Mouse (Mus musculus) heart, embryonic 12.5 days (tissue): ENCODE results near the gene Vopp1. TPM values are rescaled to one million over a fixed set of nuclear protein-coding genes. Genes with fewer than 3 reads are reported as not detected.
"Not testable (repeated sequence)": the region's sequence is repeated elsewhere in the genome, so short reads cannot be mapped to it uniquely, and the experiment has no call there.

Experiments
- ATAC-seq: fragments of 200-750 bp; cut with Nextera tagmentation; 2 replicates; pipeline ENCODE4 v1.8.0; 2017; ENCODE audit warnings: moderate TSS enrichment, moderate library complexity; ENCODE audit not compliant: insufficient number of reproducible peaks, low FRiP score
- H3K27ac ChIP-seq: fragments of 300-500 bp; sonication (generic); 2 replicates; pipeline ENCODE4 v1.5.1; 2016; ENCODE audit warnings: mild to moderate bottlenecking, moderate library complexity; ENCODE audit not compliant: poor library complexity, severe bottlenecking
- H3K27me3 ChIP-seq: fragments of 300-500 bp; sonication (generic); replicated peaks from 2 replicates; pipeline ENCODE4 v1.6.1; 2016; ENCODE audit warnings: mild to moderate bottlenecking, moderate library complexity
- H3K36me3 ChIP-seq: fragments of 300-500 bp; sonication (generic); 2 replicates; pipeline ENCODE4 v1.6.1; 2016; ENCODE audit warnings: mild to moderate bottlenecking, moderate library complexity
- H3K4me1 ChIP-seq: fragments of 300-500 bp; sonication (generic); replicated peaks from 2 replicates; pipeline ENCODE4 v1.6.1; 2016; ENCODE audit warnings: mild to moderate bottlenecking
- H3K4me2 ChIP-seq: fragments of 300-500 bp; sonication (generic); 2 replicates; pipeline ENCODE4 v1.6.1; 2016; ENCODE audit warnings: mild to moderate bottlenecking, moderate library complexity
- H3K4me3 ChIP-seq: fragments of 300-500 bp; sonication (generic); 2 replicates; pipeline ENCODE4 v1.5.1; 2016; ENCODE audit warnings: mild to moderate bottlenecking
- H3K9ac ChIP-seq: fragments of 300-500 bp; sonication (generic); 2 replicates; pipeline ENCODE4 v1.6.1; 2016; ENCODE audit warnings: mild to moderate bottlenecking, moderate library complexity
- H3K9me3 ChIP-seq: fragments of 300-500 bp; sonication (generic); replicated peaks from 2 replicates; pipeline ENCODE4 v1.6.1; 2016; ENCODE audit warnings: mild to moderate bottlenecking, moderate library complexity
- WGBS: fragments of 180-500 bp; shearing (Covaris S2); methylation state at CpG from one replicate; pipeline ENCODE4 v1.1.7; 2016; 5-methylcytosine and 5-hydroxymethylcytosine counted together
- polyA plus RNA-seq: library from polyadenylated mRNA; unstranded; fragments of >200 nt; fragmentation: Nextera tagmentation; extraction: Ambion mirVana; gene quantifications from 2 replicates; pipeline ENCODE4 v1.2.1, GENCODE M21; 2016

Gene Vopp1
- polyA plus RNA-seq, result 33.3 and 39.1 TPM in 2 replicates

- peak within 1 kb of the TSS; percentile 72 for H3K4me2 ChIP-seq
- peak within 1 kb of the TSS; percentile 76 for H3K4me3 ChIP-seq
- under 1% methylated on average over 86 of the region's 87 CpGs for WGBS
- peaks cover 10% of the 10 kb centered on the region for H3K4me1 ChIP-seq
- H3K27ac ChIP-seq, result peak within 1 kb of the TSS; percentile 79
- peak; percentile 89 for ATAC-seq
- no peaks in the 10 kb centered on the region for H3K9me3 ChIP-seq
- no peaks in the 10 kb centered on the region for H3K36me3 ChIP-seq
- no peaks in the 10 kb centered on the region for H3K27me3 ChIP-seq
- peak within 1 kb of the TSS; percentile 89 for H3K9ac ChIP-seq
Measured at GRCm38 (mm10) chr6:57824422-57825258, at the start of gene Vopp1. Gene Vopp1, minus strand, starts transcription at chr6:57825159.

- no peaks in the 10 kb centered on the region for H3K27me3 ChIP-seq
- H3K4me3 ChIP-seq, result no peak overlapping the region
- H3K9me3 ChIP-seq, result no peaks in the 10 kb centered on the region
- H3K9ac ChIP-seq, result no peak overlapping the region
- ATAC-seq, result no peak; the same call in 1 of the 2 replicates
- H3K36me3 ChIP-seq, result no peaks in the 10 kb centered on the region
- 0 out of 2 replicates have a peak overlapping the region, but pooled peaks have one; percentile 6 for H3K4me2 ChIP-seq
- 44% methylated on average over 6 of the region's 6 CpGs for WGBS
- no peaks in the 10 kb centered on the region for H3K4me1 ChIP-seq
- H3K27ac ChIP-seq, result no peak overlapping the region
Measured at GRCm38 (mm10) chr6:57859043-57860042, 34.4 kb upstream of the Vopp1 start.

GRCm38 (mm10) chr6:57851177-57851576 lies 26.2 kb upstream of the Vopp1 start:
- not testable (repeated sequence) for H3K27me3 ChIP-seq, H3K9me3 ChIP-seq, ATAC-seq, H3K4me2 ChIP-seq, H3K27ac ChIP-seq, H3K4me3 ChIP-seq, H3K9ac ChIP-seq, H3K36me3 ChIP-seq, H3K4me1 ChIP-seq
- WGBS, result 81% methylated on average over 5 of the region's 5 CpGs

- Histone ChIP-seq H3K9me3 (no peaks in the 10 kb centered on the region), H3K4me1 (no peaks in the 10 kb centered on the region), H3K4me2 (no peak within 1 kb of the TSS), H3K27ac (no peak within 1 kb of the TSS), H3K27me3 (no peaks in the 10 kb centered on the region), H3K36me3 (no peaks in the 10 kb centered on the region), H3K9ac (no peak within 1 kb of the TSS), H3K4me3 (no peak within 1 kb of the TSS)
- no peak for ATAC-seq
- 74% methylated on average over 1 of the region's 1 CpGs for WGBS
Measured at GRCm38 (mm10) chr6:57850286-57850685, 25.3 kb upstream of the Vopp1 start, which contains the start of gene Vmn1r21. Gene Vmn1r21, minus strand, starts transcription at chr6:57850343.

- H3K4me3 ChIP-seq, result no peak overlapping the region
- no peak overlapping the region for H3K9ac ChIP-seq
- no peak overlapping the region for H3K27ac ChIP-seq
- no peaks in the 10 kb centered on the region for H3K4me1 ChIP-seq
- H3K9me3 ChIP-seq, result no peaks in the 10 kb centered on the region
- H3K27me3 ChIP-seq, result no peaks in the 10 kb centered on the region
- no peak for ATAC-seq
- 66% methylated on average over 2 of the region's 2 CpGs for WGBS
- H3K36me3 ChIP-seq, result no peaks in the 10 kb centered on the region
- H3K4me2 ChIP-seq, result no peak overlapping the region
Measured at GRCm38 (mm10) chr6:57839693-57840408, 14.9 kb upstream of the Vopp1 start.

DNA sequence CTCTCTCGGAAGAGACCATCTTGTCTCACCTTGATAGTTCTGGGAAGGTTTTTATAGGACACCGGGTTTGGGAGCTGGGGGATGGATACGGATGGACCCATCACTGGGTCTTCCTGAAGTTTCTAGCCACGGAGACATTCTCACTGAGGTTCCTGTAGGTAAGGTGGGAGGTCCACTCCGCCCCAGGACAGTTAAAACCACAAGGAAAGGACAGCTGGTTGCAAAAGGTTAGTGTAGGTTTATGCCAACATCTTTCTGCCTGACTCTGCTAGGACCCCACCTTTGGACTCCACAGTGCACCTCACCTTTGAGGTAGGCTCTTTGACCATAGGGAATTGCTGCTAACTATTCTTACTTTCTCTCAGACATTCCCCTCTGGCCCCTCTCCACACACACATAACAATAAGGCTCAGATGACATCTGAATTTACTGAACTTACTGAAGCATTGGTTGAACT lies 328 bp upstream of the Vopp1 start:
- Histone ChIP-seq H3K36me3 (no peaks in the 10 kb centered on the region), H3K4me3 (peak overlapping the region; percentile 76), H3K9ac (peak overlapping the region; percentile 89), H3K27me3 (no peaks in the 10 kb centered on the region), H3K4me1 (peaks cover 10% of the 10 kb centered on the region), H3K27ac (no peak overlapping the region), H3K4me2 (peak overlapping the region; percentile 72), H3K9me3 (no peaks in the 10 kb centered on the region)
- 5% methylated on average over 5 of the region's 5 CpGs for WGBS
- peak; percentile 5; the same call in 1 of the 2 replicates for ATAC-seq

DNA sequence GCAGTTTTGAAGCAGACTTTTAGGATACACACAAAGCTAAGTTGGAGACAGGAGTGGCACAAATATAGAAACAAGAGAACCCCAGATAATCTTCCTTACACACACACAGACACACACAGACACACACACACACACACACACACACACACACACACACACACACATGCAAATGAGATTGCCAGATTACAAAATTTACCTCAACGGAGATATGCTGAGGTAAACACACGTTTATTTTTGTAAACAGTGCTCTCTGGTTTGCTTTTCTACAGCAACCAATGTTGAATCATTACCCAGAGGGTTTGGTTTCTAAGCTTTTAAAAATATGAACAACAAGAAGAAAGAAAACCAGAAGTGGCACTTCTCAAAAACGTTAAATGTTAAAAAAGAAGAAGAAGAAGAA lies 1.5 kb downstream of the Vopp1 start:
- peak overlapping the region; percentile 33 for H3K4me3 ChIP-seq
- no peak overlapping the region for H3K27ac ChIP-seq
- H3K27me3 ChIP-seq, result no peaks in the 10 kb centered on the region
- peaks cover 10% of the 10 kb centered on the region for H3K4me1 ChIP-seq
- H3K4me2 ChIP-seq, result peak overlapping the region; percentile 58
- no peaks in the 10 kb centered on the region for H3K9me3 ChIP-seq
- no peak for ATAC-seq
- WGBS, result 26% methylated on average over 3 of the region's 3 CpGs
- H3K9ac ChIP-seq, result peak overlapping the region; percentile 45; the same call in 1 of the 2 replicates
- no peaks in the 10 kb centered on the region for H3K36me3 ChIP-seq

- ATAC-seq, result no peak; the same call in 1 of the 2 replicates
- Histone ChIP-seq H3K27me3 (no peaks in the 10 kb centered on the region), H3K4me3 (peak overlapping the region; percentile 33; the same call in 1 of the 2 replicates), H3K9ac (no peak overlapping the region; the same call in 1 of the 2 replicates), H3K4me2 (peak overlapping the region; percentile 58), H3K9me3 (no peaks in the 10 kb centered on the region), H3K4me1 (peaks cover 10% of the 10 kb centered on the region), H3K36me3 (no peaks in the 10 kb centered on the region), H3K27ac (no peak overlapping the region)
- WGBS, result 69% methylated on average over 5 of the region's 5 CpGs
Measured at GRCm38 (mm10) chr6:57822648-57823410, 2.1 kb downstream of the Vopp1 start.

GRCm38 (mm10) chr6:57814436-57814940 lies 10.5 kb downstream of the Vopp1 start:
- H3K4me3 ChIP-seq, result no peak overlapping the region
- no peak overlapping the region for H3K4me2 ChIP-seq
- H3K27ac ChIP-seq, result no peak overlapping the region
- 74% methylated on average over 2 of the region's 2 CpGs for WGBS
- peaks cover 8% of the 10 kb centered on the region for H3K4me1 ChIP-seq
- H3K9me3 ChIP-seq, result no peaks in the 10 kb centered on the region
- no peaks in the 10 kb centered on the region for H3K27me3 ChIP-seq
- no peak for ATAC-seq
- H3K9ac ChIP-seq, result no peak overlapping the region
- H3K36me3 ChIP-seq, result no peaks in the 10 kb centered on the region
